Mouse (Mus musculus) heart, embryonic 12.5 days (tissue): ENCODE data around the gene Plcb2. TPM values are rescaled to one million over a fixed set of nuclear protein-coding genes. Genes with fewer than 3 reads are reported as not detected.

ENCODE experiments used
- ATAC-seq: fragments of 200-750 bp; cut with Nextera tagmentation; 2 replicates; pipeline ENCODE4 v1.8.0; 2017; ENCODE audit warnings: moderate TSS enrichment, moderate library complexity; ENCODE audit not compliant: insufficient number of reproducible peaks, low FRiP score
- H3K27ac ChIP-seq: fragments of 300-500 bp; sonication (generic); 2 replicates; pipeline ENCODE4 v1.5.1; 2016; ENCODE audit warnings: mild to moderate bottlenecking, moderate library complexity; ENCODE audit not compliant: poor library complexity, severe bottlenecking
- H3K27me3 ChIP-seq: fragments of 300-500 bp; sonication (generic); replicated peaks from 2 replicates; pipeline ENCODE4 v1.6.1; 2016; ENCODE audit warnings: mild to moderate bottlenecking, moderate library complexity
- H3K36me3 ChIP-seq: fragments of 300-500 bp; sonication (generic); 2 replicates; pipeline ENCODE4 v1.6.1; 2016; ENCODE audit warnings: mild to moderate bottlenecking, moderate library complexity
- H3K4me1 ChIP-seq: fragments of 300-500 bp; sonication (generic); replicated peaks from 2 replicates; pipeline ENCODE4 v1.6.1; 2016; ENCODE audit warnings: mild to moderate bottlenecking
- H3K4me2 ChIP-seq: fragments of 300-500 bp; sonication (generic); 2 replicates; pipeline ENCODE4 v1.6.1; 2016; ENCODE audit warnings: mild to moderate bottlenecking, moderate library complexity
- H3K4me3 ChIP-seq: fragments of 300-500 bp; sonication (generic); 2 replicates; pipeline ENCODE4 v1.5.1; 2016; ENCODE audit warnings: mild to moderate bottlenecking
- H3K9ac ChIP-seq: fragments of 300-500 bp; sonication (generic); 2 replicates; pipeline ENCODE4 v1.6.1; 2016; ENCODE audit warnings: mild to moderate bottlenecking, moderate library complexity
- H3K9me3 ChIP-seq: fragments of 300-500 bp; sonication (generic); replicated peaks from 2 replicates; pipeline ENCODE4 v1.6.1; 2016; ENCODE audit warnings: mild to moderate bottlenecking, moderate library complexity
- WGBS: fragments of 180-500 bp; shearing (Covaris S2); methylation state at CpG from one replicate; pipeline ENCODE4 v1.1.7; 2016; 5-methylcytosine and 5-hydroxymethylcytosine counted together
- polyA plus RNA-seq: library from polyadenylated mRNA; unstranded; fragments of >200 nt; fragmentation: Nextera tagmentation; extraction: Ambion mirVana; gene quantifications from 2 replicates; pipeline ENCODE4 v1.2.1, GENCODE M21; 2016

The Plcb2 gene
- polyA plus RNA-seq, 1 experiment from 2014 or later, result 1.4 TPM

DNA sequence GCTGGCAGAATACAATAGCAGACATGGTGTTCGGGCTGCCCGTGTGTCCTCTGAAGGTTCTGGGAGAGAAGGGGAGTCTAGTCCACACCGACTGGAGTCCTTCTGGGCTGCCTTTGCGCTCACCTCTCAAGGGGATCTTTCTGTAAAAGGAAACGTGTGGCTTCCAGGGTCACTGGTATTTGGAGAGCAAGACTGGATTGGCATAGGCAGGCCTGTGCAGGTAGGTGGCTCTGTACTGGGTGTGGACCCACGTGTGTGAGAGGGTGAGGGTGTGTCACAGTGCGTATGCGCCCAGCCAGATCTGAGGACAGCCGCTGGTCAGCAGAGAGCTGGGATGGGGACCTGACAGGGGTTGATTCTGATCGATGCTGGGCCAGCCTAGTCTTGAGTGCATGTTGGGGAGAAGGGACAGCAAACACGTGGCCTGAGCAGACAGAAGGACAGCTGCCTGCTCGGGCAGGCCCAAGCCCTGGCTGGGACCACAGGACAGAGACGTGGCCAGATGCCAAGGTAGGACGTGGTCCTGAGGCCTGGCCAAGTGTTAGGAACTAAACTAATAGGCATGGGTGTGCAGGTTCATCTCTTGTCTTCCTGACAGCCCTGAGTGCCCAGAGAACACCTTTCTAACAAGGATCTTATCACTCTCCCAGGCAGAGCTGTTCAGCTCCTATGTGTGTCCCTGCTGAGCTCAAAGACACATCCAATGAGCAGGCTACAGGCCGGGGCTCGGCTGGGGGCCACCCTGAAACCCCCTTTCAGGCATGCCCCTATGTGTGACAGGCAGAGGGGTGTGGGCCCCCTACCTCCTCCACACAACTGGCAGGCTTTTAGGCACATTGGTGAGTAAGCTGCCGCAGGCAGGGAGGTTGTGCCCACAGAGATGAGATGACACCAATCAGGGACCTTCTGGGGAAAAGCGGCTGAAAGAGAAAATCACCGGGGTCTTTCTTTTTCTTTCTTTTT, 64.2 kb downstream of the Plcb2 start:
- Histone ChIP-seq H3K4me1 (peaks cover 57% of the 10 kb centered on the region), H3K27ac (peak overlapping the region; percentile 22)
- peak; percentile 63 for ATAC-seq

GRCm38 (mm10) chr2:118662902-118663803, 65.1 kb downstream of the Plcb2 start, which contains the start of gene Pak6:
Pak6 (plus strand) TSS chr2:118663303.
- peak within 1 kb of the TSS; percentile 54 for H3K4me3 ChIP-seq
- no peak for ATAC-seq
- H3K9ac ChIP-seq, result peak within 1 kb of the TSS; percentile 69
- WGBS, result 1% methylated on average over 37 of the region's 37 CpGs
- peak within 1 kb of the TSS; percentile 22 for H3K27ac ChIP-seq
- no peaks in the 10 kb centered on the region for H3K9me3 ChIP-seq
- H3K36me3 ChIP-seq, result no peaks in the 10 kb centered on the region
- H3K4me2 ChIP-seq, result peak within 1 kb of the TSS; percentile 87
- H3K4me1 ChIP-seq, result peaks cover 65% of the 10 kb centered on the region
- peaks cover 9% of the 10 kb centered on the region; the same call in 1 of the 2 replicates for H3K27me3 ChIP-seq

More for the DNA sequence above, 64.2 kb downstream of the Plcb2 start:
- no peaks in the 10 kb centered on the region for H3K36me3 ChIP-seq
- H3K9me3 ChIP-seq, result no peaks in the 10 kb centered on the region
- H3K4me2 ChIP-seq, result peak overlapping the region; percentile 87
- 42% methylated on average over 19 of the region's 19 CpGs for WGBS
- H3K4me3 ChIP-seq, result peak overlapping the region; percentile 54
- peak overlapping the region; percentile 69 for H3K9ac ChIP-seq
- peaks cover 9% of the 10 kb centered on the region; the same call in 1 of the 2 replicates for H3K27me3 ChIP-seq

GRCm38 (mm10) chr2:118661891-118662290, 66.3 kb downstream of the Plcb2 start:
- peaks cover 9% of the 10 kb centered on the region; the same call in 1 of the 2 replicates for H3K27me3 ChIP-seq
- no peaks in the 10 kb centered on the region for H3K9me3 ChIP-seq
- H3K4me2 ChIP-seq, result no peak overlapping the region
- H3K9ac ChIP-seq, result no peak overlapping the region
- no peaks in the 10 kb centered on the region for H3K36me3 ChIP-seq
- no peak overlapping the region for H3K27ac ChIP-seq
- H3K4me1 ChIP-seq, result peaks cover 67% of the 10 kb centered on the region
- no peak overlapping the region for H3K4me3 ChIP-seq
- ATAC-seq, result no peak
- WGBS, result 73% methylated on average over 9 of the region's 9 CpGs

GRCm38 (mm10) chr2:118659998-118660452, 68.2 kb downstream of the Plcb2 start:
- ATAC-seq, result peak; percentile 85
- H3K4me3 ChIP-seq, result peak overlapping the region; percentile 49
- H3K27me3 ChIP-seq, result peaks cover 9% of the 10 kb centered on the region; the same call in 1 of the 2 replicates
- H3K36me3 ChIP-seq, result no peaks in the 10 kb centered on the region
- H3K4me2 ChIP-seq, result peak overlapping the region; percentile 74
- H3K27ac ChIP-seq, result peak overlapping the region; percentile 72
- no peaks in the 10 kb centered on the region for H3K9me3 ChIP-seq
- H3K4me1 ChIP-seq, result peaks cover 58% of the 10 kb centered on the region
- 0% methylated on average over 4 of the region's 4 CpGs for WGBS
- 0 out of 2 replicates have a peak overlapping the region, but pooled peaks have one; percentile 32 for H3K9ac ChIP-seq

GRCm38 (mm10) chr2:118659493-118659892, 68.7 kb downstream of the Plcb2 start:
- H3K4me3 ChIP-seq, result peak overlapping the region; percentile 49
- peaks cover 9% of the 10 kb centered on the region; the same call in 1 of the 2 replicates for H3K27me3 ChIP-seq
- peak overlapping the region; percentile 74 for H3K4me2 ChIP-seq
- H3K9me3 ChIP-seq, result no peaks in the 10 kb centered on the region
- no peak for ATAC-seq
- 70% methylated on average over 12 of the region's 12 CpGs for WGBS
- H3K4me1 ChIP-seq, result peaks cover 54% of the 10 kb centered on the region
- peak overlapping the region; percentile 72 for H3K27ac ChIP-seq
- H3K36me3 ChIP-seq, result no peaks in the 10 kb centered on the region
- H3K9ac ChIP-seq, result 0 out of 2 replicates have a peak overlapping the region, but pooled peaks have one; percentile 32

DNA sequence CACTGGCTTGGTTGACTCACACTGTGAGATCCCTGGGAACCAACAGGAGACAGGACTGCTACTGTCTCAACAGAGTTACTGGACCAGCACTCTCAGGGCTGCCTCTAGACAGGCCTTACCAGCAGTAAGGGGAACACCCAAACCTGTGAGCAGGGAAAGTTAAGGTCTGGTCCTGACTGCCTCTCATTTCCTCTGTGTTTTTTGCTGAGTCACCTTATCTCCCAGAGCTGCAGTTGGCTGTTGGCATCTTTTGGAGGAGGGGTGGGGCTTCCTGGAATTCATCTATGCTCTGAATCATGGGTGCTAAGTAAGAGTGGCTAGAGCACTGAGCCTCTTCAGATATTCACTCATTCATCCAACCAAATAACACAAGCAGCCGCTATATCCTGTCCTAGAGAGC, 69.2 kb downstream of the Plcb2 start:
- no peak overlapping the region for H3K4me3 ChIP-seq
- peak; percentile 65 for ATAC-seq

GRCm38 (mm10) chr2:118658457-118658856, 69.8 kb downstream of the Plcb2 start:
- Histone ChIP-seq H3K4me2 (no peak overlapping the region), H3K36me3 (no peaks in the 10 kb centered on the region), H3K27ac (peak overlapping the region; percentile 69; the same call in 1 of the 2 replicates), H3K27me3 (peaks cover 6% of the 10 kb centered on the region; the same call in 1 of the 2 replicates), H3K9ac (no peak overlapping the region), H3K4me3 (no peak overlapping the region), H3K9me3 (no peaks in the 10 kb centered on the region), H3K4me1 (peaks cover 47% of the 10 kb centered on the region)
- peak; percentile 81 for ATAC-seq
- WGBS, result 28% methylated on average over 4 of the region's 4 CpGs

More for the DNA sequence above, 69.2 kb downstream of the Plcb2 start:
- Histone ChIP-seq H3K27me3 (peaks cover 6% of the 10 kb centered on the region; the same call in 1 of the 2 replicates), H3K27ac (peak overlapping the region; percentile 72), H3K9me3 (no peaks in the 10 kb centered on the region), H3K9ac (no peak overlapping the region), H3K4me2 (peak overlapping the region; percentile 74), H3K36me3 (no peaks in the 10 kb centered on the region), H3K4me1 (peaks cover 53% of the 10 kb centered on the region)
- WGBS, result 36% methylated on average over 1 of the region's 1 CpGs

Other genes starting within 250 kb of the Plcb2 start
- 191 and 198 TPM in 2 replicates for gene Srp14, start 248.7 kb downstream of the Plcb2 start, polyA plus RNA-seq
- 2.0 and 2.7 TPM in 2 replicates for gene Bmf, start 178.8 kb downstream of the Plcb2 start, polyA plus RNA-seq
- gene Bub1b, start 130.2 kb downstream of the Plcb2 start, polyA plus RNA-seq, result 84.2 and 86.9 TPM in 2 replicates
- 4.6 and 5.8 TPM in 2 replicates for gene Pak6, start 65.1 kb downstream of the Plcb2 start, polyA plus RNA-seq
- 1.2 and 1.4 TPM in 2 replicates for gene Ankrd63, start 24.5 kb downstream of the Plcb2 start, polyA plus RNA-seq
- 33.8 and 37.3 TPM in 2 replicates for gene Inafm2, start 17.3 kb upstream of the Plcb2 start, polyA plus RNA-seq
- gene Ccdc9b, start 34.2 kb upstream of the Plcb2 start, polyA plus RNA-seq, result 2.7 and 3.6 TPM in 2 replicates
- not detected in 2 replicates for gene Phgr1, start 44.3 kb upstream of the Plcb2 start, polyA plus RNA-seq
- gene Disp2, start 51.3 kb upstream of the Plcb2 start, polyA plus RNA-seq, result 0.10 and 0.23 TPM in 2 replicates
- gene Knstrn, start 85.6 kb upstream of the Plcb2 start, polyA plus RNA-seq, result 109 and 115 TPM in 2 replicates
- gene Ivd, start 133.5 kb upstream of the Plcb2 start, polyA plus RNA-seq, result 68.2 and 68.7 TPM in 2 replicates
- gene Bahd1, start 171.9 kb upstream of the Plcb2 start, polyA plus RNA-seq, result 4.5 and 4.8 TPM in 2 replicates
- gene Chst14, start 198.1 kb upstream of the Plcb2 start, polyA plus RNA-seq, result 23.9 and 25.4 TPM in 2 replicates